Mouse (Mus musculus) MEL (cell line): ENCODE data around the gene Vstm5. TPM values are rescaled to one million over a fixed set of nuclear protein-coding genes. Genes with fewer than 3 reads are reported as not detected.
A peak's percentile ranks its signal among the peaks of the same experiment; 100 is the strongest.

Experiments used
- DNase-seq: peaks from one replicate; pipeline ENCODE4 v3.0.0; 2011; ENCODE audit warnings: low read depth, low spot score
- H3K27ac ChIP-seq: 2 replicates; pipeline ENCODE4 v1.5.1; 2012; ENCODE audit warnings: low read depth, mild to moderate bottlenecking, control low read depth, low read length, moderate library complexity; ENCODE audit not compliant: control insufficient read depth
- H3K27me3 ChIP-seq, 2 experiments: fragments of 150-350 bp in 1 of 2; sonication (generic) in 1 of 2; 2 replicates each; pipeline ENCODE4 v1.6.1; 2012; ENCODE audit warnings: low read length in 2 of 2, mild to moderate bottlenecking in 2 of 2, improper control_type of control experiment in 1 of 2, moderate library complexity in 1 of 2; ENCODE audit not compliant: insufficient read depth in 2 of 2, control insufficient read depth in 1 of 2
- H3K36me3 ChIP-seq, 2 experiments: 2 replicates each; pipeline ENCODE4 v1.6.1; 2012 to 2014; ENCODE audit warnings: low read length in 2 of 2, improper control_type of control experiment in 1 of 2, inconsistent platforms in 1 of 2, mild to moderate bottlenecking in 1 of 2; ENCODE audit not compliant: insufficient read depth in 2 of 2, control insufficient read depth in 1 of 2
- H3K4me1 ChIP-seq, 2 experiments: fragments of 150-350 bp in 1 of 2; sonication (generic) in 1 of 2; 2 replicates each; pipeline ENCODE4 v1.6.1; 2012; ENCODE audit warnings: low read length in 2 of 2, improper control_type of control experiment in 1 of 2, mild to moderate bottlenecking in 1 of 2; ENCODE audit not compliant: insufficient read depth in 2 of 2, control insufficient read depth in 1 of 2
- H3K4me3 ChIP-seq, 2 experiments: fragments of 150-350 bp in 1 of 2; sonication (generic) in 1 of 2; 2 replicates each; pipeline ENCODE4 v1.5.1; 2012; ENCODE audit warnings: low read depth in 2 of 2, low read length in 2 of 2, mild to moderate bottlenecking in 2 of 2, moderate library complexity in 2 of 2, control low read depth in 1 of 2, improper control_type of control experiment in 1 of 2; ENCODE audit not compliant: control insufficient read depth in 1 of 2, insufficient read depth in 1 of 2
- H3K79me2 ChIP-seq: 2 replicates; pipeline ENCODE4 v1.6.1; 2012; ENCODE audit warnings: mild to moderate bottlenecking, low read length, moderate library complexity; ENCODE audit not compliant: control insufficient read depth, poor library complexity, insufficient read depth
- H3K9ac ChIP-seq: 2 replicates; pipeline ENCODE4 v1.6.1; 2012; ENCODE audit warnings: low read depth, mild to moderate bottlenecking, control low read depth, low read length, moderate library complexity; ENCODE audit not compliant: control insufficient read depth, poor library complexity, severe bottlenecking
- H3K9me3 ChIP-seq: fragments of 150-350 bp; sonication (generic); replicated peaks from 2 replicates; pipeline ENCODE4 v1.6.1; 2012; ENCODE audit warnings: mild to moderate bottlenecking, low read length, improper control_type of control experiment, moderate library complexity; ENCODE audit not compliant: insufficient read depth
- CHD1 ChIP-seq: IDR thresholded peaks from 2 replicates; pipeline ENCODE4 v1.6.1; 2012; ENCODE audit warnings: low read depth, mild to moderate bottlenecking, inconsistent platforms, low read length, improper control_type of control experiment
- CTCF ChIP-seq, 3 experiments: IDR thresholded peaks in 2 of 3; conservative IDR thresholded peaks in 1 of 3; 2 replicates each; pipeline ENCODE4 v1.5.1; 2011 to 2012; ENCODE audit warnings: low read length in 3 of 3, low read depth in 2 of 3, mild to moderate bottlenecking in 2 of 3, improper control_type of control experiment in 1 of 3, inconsistent platforms in 1 of 3, mixed read lengths in 1 of 3, moderate library complexity in 1 of 3; ENCODE audit not compliant: control insufficient read depth in 1 of 3, insufficient read depth in 1 of 3, poor library complexity in 1 of 3, severe bottlenecking in 1 of 3
- E2F4 ChIP-seq: IDR thresholded peaks from 2 replicates; pipeline ENCODE4 v1.6.1; 2011; ENCODE audit warnings: low read depth, low read length, improper control_type of control experiment, borderline replicate concordance
- ELF1 ChIP-seq: IDR thresholded peaks from 2 replicates; pipeline ENCODE4 v1.6.1; 2014; ENCODE audit warnings: low read depth, mild to moderate bottlenecking, inconsistent platforms, low read length, improper control_type of control experiment, moderate library complexity
- EP300 ChIP-seq, 2 experiments: IDR thresholded peaks; 2 replicates each; pipeline ENCODE4 v1.6.1; 2011; ENCODE audit warnings: improper control_type of control experiment in 2 of 2, low read length in 2 of 2, low read depth in 1 of 2, mild to moderate bottlenecking in 1 of 2
- GABPA ChIP-seq: IDR thresholded peaks from 2 replicates; pipeline ENCODE4 v1.6.1; 2012; ENCODE audit warnings: low read depth, mild to moderate bottlenecking, inconsistent platforms, low read length, improper control_type of control experiment, moderate library complexity
- GATA1 ChIP-seq: IDR thresholded peaks from 2 replicates; pipeline ENCODE4 v1.6.1; 2011; ENCODE audit warnings: low read depth, low read length, improper control_type of control experiment
- HCFC1 ChIP-seq: IDR thresholded peaks from 2 replicates; pipeline ENCODE4 v1.6.1; 2012; ENCODE audit warnings: low read depth, mild to moderate bottlenecking, inconsistent platforms, low read length, improper control_type of control experiment, moderate library complexity
- KAT2A ChIP-seq: conservative IDR thresholded peaks from 2 replicates; pipeline ENCODE4 v1.6.1; 2012; ENCODE audit warnings: low read depth, low read length, improper control_type of control experiment, inconsistent platforms
- MAFK ChIP-seq: IDR thresholded peaks from 2 replicates; pipeline ENCODE4 v1.6.1; 2011; ENCODE audit warnings: low read depth, mild to moderate bottlenecking, low read length, improper control_type of control experiment, borderline replicate concordance
- MEF2A ChIP-seq: IDR thresholded peaks from 2 replicates; pipeline ENCODE4 v1.6.1; 2014; ENCODE audit warnings: low read depth, mild to moderate bottlenecking, inconsistent platforms, low read length, improper control_type of control experiment; ENCODE audit not compliant: poor library complexity, insufficient replicate concordance, severe bottlenecking; ENCODE audit errors: extremely low read depth
- MXI1 ChIP-seq: IDR thresholded peaks from 2 replicates; pipeline ENCODE4 v1.6.1; 2011; ENCODE audit warnings: mild to moderate bottlenecking, low read depth, low read length, improper control_type of control experiment
- MYB ChIP-seq: IDR thresholded peaks from 2 replicates; pipeline ENCODE4 v1.6.1; 2011; ENCODE audit warnings: mild to moderate bottlenecking, low read depth, low read length, improper control_type of control experiment
- MYC ChIP-seq: IDR thresholded peaks from 2 replicates; pipeline ENCODE4 v1.6.1; 2011; ENCODE audit warnings: low read depth, mild to moderate bottlenecking, low read length, improper control_type of control experiment, moderate library complexity
- NELFE ChIP-seq: IDR thresholded peaks from 2 replicates; pipeline ENCODE4 v1.6.1; 2011; ENCODE audit warnings: low read depth, low read length, improper control_type of control experiment
- POLR2A ChIP-seq, 2 experiments: IDR thresholded peaks; 2 replicates each; pipeline ENCODE4 v1.6.1; 2011 to 2012; ENCODE audit warnings: low read length in 2 of 2, mild to moderate bottlenecking in 2 of 2, control low read depth in 1 of 2, improper control_type of control experiment in 1 of 2, low read depth in 1 of 2, moderate library complexity in 1 of 2; ENCODE audit not compliant: control insufficient read depth in 1 of 2, insufficient read depth in 1 of 2, poor library complexity in 1 of 2
- POLR2AphosphoS2 ChIP-seq: IDR thresholded peaks from 2 replicates; pipeline ENCODE4 v1.6.1; 2011; ENCODE audit warnings: low read length, improper control_type of control experiment
- POLR2AphosphoS5 ChIP-seq: IDR thresholded peaks from 2 replicates; pipeline ENCODE4 v1.6.1; 2012; ENCODE audit warnings: low read depth, borderline replicate concordance, mild to moderate bottlenecking, inconsistent platforms, low read length, moderate library complexity, mixed read lengths
- SIN3A ChIP-seq: IDR thresholded peaks from 2 replicates; pipeline ENCODE4 v1.6.1; 2012; ENCODE audit warnings: low read length, improper control_type of control experiment, inconsistent platforms
- SMC3 ChIP-seq: IDR thresholded peaks from 2 replicates; pipeline ENCODE4 v1.6.1; 2011; ENCODE audit warnings: low read depth, low read length, improper control_type of control experiment
- TAL1 ChIP-seq: IDR thresholded peaks from 2 replicates; pipeline ENCODE4 v1.6.1; 2012; ENCODE audit warnings: mild to moderate bottlenecking, inconsistent platforms, low read length, moderate library complexity, mixed read lengths
- UBTF ChIP-seq: IDR thresholded peaks from 2 replicates; pipeline ENCODE4 v1.6.1; 2012; ENCODE audit warnings: low read depth, mild to moderate bottlenecking, inconsistent platforms, low read length, improper control_type of control experiment, moderate library complexity, borderline replicate concordance; ENCODE audit not compliant: insufficient read depth
- USF1 ChIP-seq: IDR thresholded peaks from 2 replicates; pipeline ENCODE4 v1.6.1; 2014; ENCODE audit warnings: low read depth, mild to moderate bottlenecking, inconsistent platforms, low read length, improper control_type of control experiment, moderate library complexity
- USF2 ChIP-seq, 2 experiments: IDR thresholded peaks; 2 replicates each; pipeline ENCODE4 v1.6.1; 2011 to 2012; ENCODE audit warnings: improper control_type of control experiment in 2 of 2, low read length in 2 of 2, borderline replicate concordance in 1 of 2, inconsistent platforms in 1 of 2, low read depth in 1 of 2, mild to moderate bottlenecking in 1 of 2; ENCODE audit not compliant: insufficient read depth in 1 of 2
- ZC3H11A ChIP-seq: IDR thresholded peaks from 2 replicates; pipeline ENCODE4 v1.6.1; 2012; ENCODE audit warnings: low read depth, mild to moderate bottlenecking, inconsistent platforms, low read length, improper control_type of control experiment
- ZKSCAN1 ChIP-seq: IDR thresholded peaks from 2 replicates; pipeline ENCODE4 v1.6.1; 2012; ENCODE audit warnings: low read depth, mild to moderate bottlenecking, inconsistent platforms, low read length, improper control_type of control experiment, moderate library complexity
- ZMIZ1 ChIP-seq: IDR thresholded peaks from 2 replicates; pipeline ENCODE4 v1.6.1; 2012; ENCODE audit warnings: low read depth, mild to moderate bottlenecking, inconsistent platforms, low read length, improper control_type of control experiment, moderate library complexity
- ZNF384 ChIP-seq: IDR thresholded peaks from 2 replicates; pipeline ENCODE4 v1.6.1; 2012; ENCODE audit warnings: low read depth, mild to moderate bottlenecking, inconsistent platforms, low read length, improper control_type of control experiment
- polyA plus RNA-seq, 2 experiments: library from polyadenylated mRNA; stranded (reverse) in 1 of 2; unstranded in 1 of 2; fragments of >175 nt in 1 of 2; fragments of >200 nt in 1 of 2; gene quantifications; 2 replicates each; pipeline versions ENCODE4 v1.2.1 to v1.2.4; 2012; ENCODE audit warnings: low replicate concordance in 2 of 2, low read depth in 1 of 2; ENCODE audit not compliant: insufficient read length in 2 of 2, insufficient read depth in 1 of 2, missing spikeins in 1 of 2
- total RNA-seq: library from RNA; depleted of rRNA; stranded (reverse); fragments of 300-350 nt; gene quantifications from 2 replicates; pipeline ENCODE4 v1.2.3, GENCODE M21; 2012

The Vstm5 gene
- total and polyA plus RNA-seq, 3 experiments, result 23.5 to 27.0 TPM; not detected in 1

DNA sequence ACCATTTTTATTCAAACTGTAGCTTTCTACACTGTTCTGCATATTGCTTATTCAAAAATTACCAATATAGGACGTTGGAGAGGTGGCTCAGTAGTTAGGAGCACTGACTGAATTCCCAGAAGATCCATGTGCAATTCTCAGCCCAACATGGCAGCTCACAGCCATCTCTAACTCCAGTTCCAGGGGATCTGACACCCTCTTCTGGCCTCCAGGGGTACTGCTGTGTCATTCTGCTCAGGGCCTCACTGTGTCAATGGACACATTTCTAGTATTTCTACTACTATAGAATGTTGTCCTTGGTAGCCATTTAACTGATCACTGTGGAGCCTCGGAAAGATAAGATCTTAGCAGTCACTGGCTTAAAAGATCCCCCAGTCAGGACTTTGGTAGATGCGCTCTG, 46.6 kb downstream of the Vstm5 start (continued):
- no peak for TF ChIP-seq ELF1
- TF ChIP-seq CHD1, result no peak
- no peak for TF ChIP-seq USF1
- TF ChIP-seq ZMIZ1, result no peak
- no peak for TF ChIP-seq USF2 (IDR thresholded peaks at IDR 0.05; ENCODE audit: borderline replicate concordance in 1 of 2, insufficient read depth in 1 of 2, low read depth in 1 of 2, low read length in 2 of 2)
- no peak for TF ChIP-seq E2F4
- TF ChIP-seq, all 39 proteins: peak for 7

DNA sequence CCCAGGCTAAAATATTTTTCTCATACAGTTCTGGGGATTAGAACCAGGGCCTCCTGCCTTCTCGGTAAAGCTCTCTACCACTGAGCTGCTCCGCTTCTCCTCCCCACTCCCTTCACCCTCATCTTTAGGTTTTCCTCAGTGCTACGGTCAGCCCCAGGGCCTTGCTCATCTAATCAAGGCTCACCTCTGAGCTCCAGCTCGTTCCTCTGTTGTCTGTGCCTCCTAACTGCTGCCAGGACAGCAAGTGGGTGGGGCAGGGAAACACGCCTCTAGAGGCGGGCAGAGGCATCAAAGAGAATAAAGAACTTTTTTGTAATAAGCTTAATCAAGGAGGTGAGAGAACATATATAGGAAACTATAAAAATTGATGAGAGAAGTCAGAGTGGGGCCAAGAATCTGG, 49.0 kb downstream of the Vstm5 start:
- H3K36me3 ChIP-seq, result peaks cover 0 to 33% of the 10 kb centered on the region in 2 experiments; a peak in 2 of 4 replicates
- TF ChIP-seq UBTF, result 0 out of 2 replicates have a peak, but pooled peaks have one; percentile 51
- TF ChIP-seq KAT2A, result no peak
- TF ChIP-seq CTCF (IDR thresholded peaks at IDR 0.05 in 2 of 3, conservative IDR thresholded peaks at IDR 0.05 in 1 of 3; ENCODE audit: control insufficient read depth in 1 of 3, insufficient read depth in 1 of 3, low read depth in 2 of 3, low read length in 3 of 3, poor library complexity in 1 of 3, severe bottlenecking in 1 of 3), result peak in 1 of 3 experiments; percentile 18; a peak in 2 of 6 replicates
- no peaks in the 10 kb centered on the region for H3K79me2 ChIP-seq
- no peak overlapping the region for H3K4me3 ChIP-seq
- H3K9me3 ChIP-seq, result no peaks in the 10 kb centered on the region
- no peak overlapping the region for H3K27ac ChIP-seq
- H3K4me1 ChIP-seq, result peaks cover 17 to 29% of the 10 kb centered on the region in 2 experiments
- no peak overlapping the region for H3K9ac ChIP-seq
- no peaks in the 10 kb centered on the region for H3K27me3 ChIP-seq
- DNase-seq, result peak; percentile 58

DNA sequence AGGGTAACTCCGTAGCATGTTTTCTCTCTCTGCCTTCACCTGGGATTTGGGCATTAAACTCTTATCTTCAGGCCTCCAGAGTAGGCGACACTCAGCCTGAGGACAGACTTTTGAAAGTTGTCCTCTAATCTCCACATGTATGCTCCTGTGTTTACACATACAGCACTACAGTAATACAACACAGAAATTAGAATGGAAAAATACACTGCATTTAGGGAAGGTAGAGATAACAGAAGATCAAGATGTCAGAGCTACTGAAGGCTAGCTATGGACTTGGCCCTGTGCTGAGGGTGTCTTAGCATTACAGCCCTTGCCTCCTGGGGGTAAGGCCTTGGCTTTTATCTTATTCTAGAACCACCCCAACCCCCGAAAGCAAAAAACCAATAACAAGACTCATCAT, 49.6 kb downstream of the Vstm5 start:
- Histone ChIP-seq H3K79me2 (no peaks in the 10 kb centered on the region), H3K9ac (no peak overlapping the region), H3K27me3 (no peaks in the 10 kb centered on the region), H3K4me1 (peaks cover 17 to 29% of the 10 kb centered on the region in 2 experiments), H3K4me3 (no peak overlapping the region), H3K27ac (peak overlapping the region; percentile 12; the same call in 1 of the 2 replicates), H3K9me3 (no peaks in the 10 kb centered on the region), H3K36me3 (peaks cover 0 to 36% of the 10 kb centered on the region in 2 experiments; a peak in 2 of 4 replicates)
- DNase-seq, result peak; percentile 53
- peak; percentile 46; the same call in 1 of the 2 replicates for TF ChIP-seq TAL1
- TF ChIP-seq HCFC1, result no peak
- no peak for TF ChIP-seq E2F4
- TF ChIP-seq MYC, result no peak
- no peak for TF ChIP-seq CHD1
- no peak for TF ChIP-seq CTCF (IDR thresholded peaks at IDR 0.05 in 2 of 3, conservative IDR thresholded peaks at IDR 0.05 in 1 of 3; ENCODE audit: control insufficient read depth in 1 of 3, insufficient read depth in 1 of 3, low read depth in 2 of 3, low read length in 3 of 3, poor library complexity in 1 of 3, severe bottlenecking in 1 of 3)
- TF ChIP-seq POLR2AphosphoS5, result no peak
- no peak for TF ChIP-seq SMC3
- no peak for TF ChIP-seq ELF1
- TF ChIP-seq MAFK, result no peak
- TF ChIP-seq POLR2A (IDR thresholded peaks at IDR 0.05; ENCODE audit: control insufficient read depth in 1 of 2, insufficient read depth in 1 of 2, low read depth in 1 of 2, low read length in 2 of 2, poor library complexity in 1 of 2), result no peak
- TF ChIP-seq MYB, result no peak
- TF ChIP-seq ZNF384, result no peak
- TF ChIP-seq GABPA, result no peak
- no peak; the same call in 1 of the 2 replicates for TF ChIP-seq MXI1
- no peak for TF ChIP-seq USF1
- no peak for TF ChIP-seq ZKSCAN1
- peak; percentile 58 for TF ChIP-seq GATA1
- TF ChIP-seq SIN3A, result no peak
- TF ChIP-seq POLR2AphosphoS2, result no peak
- no peak for TF ChIP-seq MEF2A
- TF ChIP-seq ZC3H11A, result no peak
- TF ChIP-seq EP300 (IDR thresholded peaks at IDR 0.05; ENCODE audit: low read depth in 1 of 2, low read length in 2 of 2), result peak; percentile 38 to 65
- no peak for TF ChIP-seq NELFE
